Mouse (Mus musculus) heart, embryonic 12.5 days (tissue): ENCODE data around the gene Ccdc85c. TPM values are rescaled to one million over a fixed set of nuclear protein-coding genes. Genes with fewer than 3 reads are reported as not detected.
A peak's percentile ranks its signal among the peaks of the same experiment; 100 is the strongest.

ENCODE experiments used
- ATAC-seq: fragments of 200-750 bp; cut with Nextera tagmentation; 2 replicates; pipeline ENCODE4 v1.8.0; 2017; ENCODE audit warnings: moderate TSS enrichment, moderate library complexity; ENCODE audit not compliant: insufficient number of reproducible peaks, low FRiP score
- H3K27ac ChIP-seq: fragments of 300-500 bp; sonication (generic); 2 replicates; pipeline ENCODE4 v1.5.1; 2016; ENCODE audit warnings: mild to moderate bottlenecking, moderate library complexity; ENCODE audit not compliant: poor library complexity, severe bottlenecking
- H3K27me3 ChIP-seq: fragments of 300-500 bp; sonication (generic); replicated peaks from 2 replicates; pipeline ENCODE4 v1.6.1; 2016; ENCODE audit warnings: mild to moderate bottlenecking, moderate library complexity
- H3K36me3 ChIP-seq: fragments of 300-500 bp; sonication (generic); 2 replicates; pipeline ENCODE4 v1.6.1; 2016; ENCODE audit warnings: mild to moderate bottlenecking, moderate library complexity
- H3K4me1 ChIP-seq: fragments of 300-500 bp; sonication (generic); replicated peaks from 2 replicates; pipeline ENCODE4 v1.6.1; 2016; ENCODE audit warnings: mild to moderate bottlenecking
- H3K4me2 ChIP-seq: fragments of 300-500 bp; sonication (generic); 2 replicates; pipeline ENCODE4 v1.6.1; 2016; ENCODE audit warnings: mild to moderate bottlenecking, moderate library complexity
- H3K4me3 ChIP-seq: fragments of 300-500 bp; sonication (generic); 2 replicates; pipeline ENCODE4 v1.5.1; 2016; ENCODE audit warnings: mild to moderate bottlenecking
- H3K9ac ChIP-seq: fragments of 300-500 bp; sonication (generic); 2 replicates; pipeline ENCODE4 v1.6.1; 2016; ENCODE audit warnings: mild to moderate bottlenecking, moderate library complexity
- H3K9me3 ChIP-seq: fragments of 300-500 bp; sonication (generic); replicated peaks from 2 replicates; pipeline ENCODE4 v1.6.1; 2016; ENCODE audit warnings: mild to moderate bottlenecking, moderate library complexity
- WGBS: fragments of 180-500 bp; shearing (Covaris S2); methylation state at CpG from one replicate; pipeline ENCODE4 v1.1.7; 2016; 5-methylcytosine and 5-hydroxymethylcytosine counted together
- polyA plus RNA-seq: library from polyadenylated mRNA; unstranded; fragments of >200 nt; fragmentation: Nextera tagmentation; extraction: Ambion mirVana; gene quantifications from 2 replicates; pipeline ENCODE4 v1.2.1, GENCODE M21; 2016

Ccdc85c gene
- polyA plus RNA-seq, 1 experiment from 2014 or later = 6.0 TPM

DNA sequence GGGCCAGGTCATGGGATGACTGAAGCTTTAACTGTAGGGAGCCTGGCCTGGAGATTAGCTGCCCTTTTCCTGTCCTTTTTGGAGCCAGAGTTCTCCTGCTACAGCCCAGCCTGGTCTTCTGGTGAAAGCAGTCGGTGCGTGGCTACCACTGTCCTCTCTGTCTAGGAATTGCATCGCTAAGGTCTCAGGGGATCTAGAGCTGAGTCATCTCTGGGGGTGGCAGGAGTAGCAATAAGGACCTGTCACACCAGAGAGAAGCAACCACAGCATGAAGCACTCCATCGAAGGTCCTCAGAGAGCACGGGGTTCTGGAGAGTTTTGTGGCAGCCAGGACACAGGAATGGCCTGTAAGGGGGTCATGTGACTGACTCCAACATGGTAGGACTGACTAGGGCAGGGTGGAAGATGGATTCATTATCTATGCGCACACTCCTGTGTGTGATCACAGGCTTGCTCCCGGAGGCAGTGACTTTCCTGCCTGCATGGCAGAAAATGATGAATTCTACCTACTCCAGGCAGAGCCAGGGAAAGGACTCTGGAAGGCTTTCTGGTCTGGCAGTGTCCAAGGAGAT, 35.3 kb upstream of the Ccdc85c start:
- Histone ChIP-seq H3K4me3 (no peak overlapping the region), H3K36me3 (no peaks in the 10 kb centered on the region), H3K27me3 (peaks cover 21% of the 10 kb centered on the region), H3K9ac (no peak overlapping the region), H3K9me3 (no peaks in the 10 kb centered on the region), H3K4me2 (no peak overlapping the region), H3K27ac (no peak overlapping the region), H3K4me1 (peaks cover 4% of the 10 kb centered on the region; the same call in 1 of the 2 replicates)
- ATAC-seq = no peak
- WGBS = 63% methylated on average over 7 of the region's 7 CpGs

DNA sequence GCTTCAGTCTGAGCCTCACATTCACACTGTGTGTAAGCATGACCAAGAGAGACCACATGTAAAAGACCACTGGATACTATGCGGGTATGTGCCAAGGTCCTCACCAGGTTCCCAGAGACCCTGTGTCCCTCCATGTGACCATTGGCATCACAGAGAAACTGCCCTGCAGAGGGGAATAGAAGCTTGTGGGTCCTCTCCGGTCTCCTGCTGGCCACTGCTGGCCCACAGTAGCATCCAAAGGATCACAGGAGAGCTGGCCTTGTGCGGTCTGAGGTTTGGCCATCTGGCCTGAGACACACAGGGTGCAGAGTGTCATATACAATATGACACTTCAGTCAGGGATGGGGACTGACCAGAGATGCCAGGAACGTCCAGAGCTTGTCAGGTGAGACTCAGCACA, 34.8 kb upstream of the Ccdc85c start:
- no peak for ATAC-seq
- Histone ChIP-seq H3K4me1 (peaks cover 4% of the 10 kb centered on the region; the same call in 1 of the 2 replicates), H3K36me3 (no peaks in the 10 kb centered on the region), H3K9ac (no peak overlapping the region), H3K27me3 (peaks cover 25% of the 10 kb centered on the region), H3K9me3 (no peaks in the 10 kb centered on the region), H3K27ac (no peak overlapping the region), H3K4me3 (no peak overlapping the region), H3K4me2 (no peak overlapping the region)
- 74% methylated on average over 4 of the region's 4 CpGs for WGBS

DNA sequence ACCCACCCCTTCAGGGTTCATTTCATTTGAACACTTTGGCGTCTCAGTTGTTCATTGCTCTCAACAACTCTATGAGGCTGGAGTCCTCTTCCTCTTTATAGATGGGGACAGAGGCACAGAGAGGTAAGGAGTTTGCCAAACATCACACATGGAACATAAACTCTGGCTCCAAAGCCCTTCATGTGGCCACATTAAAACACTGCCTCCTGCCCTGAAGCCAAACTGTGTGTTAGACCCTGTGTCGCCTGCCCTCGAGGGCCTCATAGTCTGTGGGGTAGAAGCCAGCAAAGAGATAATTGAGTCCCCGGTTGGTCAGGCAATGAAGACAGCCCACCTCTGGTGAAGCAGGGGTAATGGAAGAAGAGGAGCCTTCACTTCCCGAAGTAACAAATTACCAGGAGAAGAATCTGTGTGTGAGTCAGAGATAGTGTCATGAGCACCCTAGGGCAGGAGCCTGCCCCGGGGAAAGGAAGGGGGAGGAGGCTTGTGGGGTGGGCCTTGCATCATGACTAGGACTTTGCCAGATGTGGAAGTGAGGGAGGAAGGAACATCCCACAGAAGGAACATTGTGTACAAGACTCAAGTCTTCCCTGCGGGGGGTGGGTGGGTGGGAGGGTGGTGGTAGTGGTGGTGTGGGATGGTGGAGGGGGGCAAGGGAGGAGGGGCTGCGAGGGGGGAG, 34.0 kb upstream of the Ccdc85c start:
- no peak for ATAC-seq
- H3K9ac ChIP-seq = no peak overlapping the region
- 43% methylated on average over 7 of the region's 8 CpGs for WGBS
- no peak overlapping the region for H3K4me3 ChIP-seq
- H3K4me2 ChIP-seq = no peak overlapping the region
- H3K9me3 ChIP-seq = no peaks in the 10 kb centered on the region
- peaks cover 29% of the 10 kb centered on the region for H3K27me3 ChIP-seq
- no peak overlapping the region for H3K27ac ChIP-seq
- H3K36me3 ChIP-seq = no peaks in the 10 kb centered on the region
- H3K4me1 ChIP-seq = peaks cover 4% of the 10 kb centered on the region; the same call in 1 of the 2 replicates

DNA sequence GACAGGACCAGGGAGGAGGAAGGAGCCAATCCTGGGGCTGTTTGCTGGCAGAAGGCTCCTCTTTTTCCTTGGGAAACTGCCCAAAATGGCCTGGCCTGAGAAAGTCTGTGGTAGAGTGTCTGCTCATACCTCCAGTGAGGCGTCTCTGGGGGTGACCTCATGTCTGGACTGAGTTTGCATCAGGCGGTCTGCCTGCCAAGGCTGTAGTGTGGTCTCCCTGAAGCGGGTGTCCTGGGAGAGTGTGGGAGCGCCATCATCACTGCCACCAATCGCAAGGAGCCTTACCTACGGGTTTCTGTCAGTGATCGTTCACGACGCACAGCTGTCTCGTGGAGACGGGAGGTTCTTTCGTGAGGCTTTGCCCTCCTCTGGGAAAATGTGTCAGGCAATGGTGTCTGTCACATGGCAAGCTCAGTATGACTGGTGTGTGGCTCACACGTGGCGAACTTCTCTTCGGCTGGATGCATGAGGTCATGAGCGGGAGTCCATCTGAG, 33.2 kb upstream of the Ccdc85c start:
- Histone ChIP-seq H3K4me2 (no peak overlapping the region), H3K9me3 (no peaks in the 10 kb centered on the region), H3K27me3 (peaks cover 35% of the 10 kb centered on the region), H3K4me3 (no peak overlapping the region), H3K27ac (no peak overlapping the region), H3K36me3 (no peaks in the 10 kb centered on the region), H3K9ac (no peak overlapping the region), H3K4me1 (peaks cover 4% of the 10 kb centered on the region; the same call in 1 of the 2 replicates)
- ATAC-seq = no peak
- WGBS = 79% methylated on average over 16 of the region's 16 CpGs

DNA sequence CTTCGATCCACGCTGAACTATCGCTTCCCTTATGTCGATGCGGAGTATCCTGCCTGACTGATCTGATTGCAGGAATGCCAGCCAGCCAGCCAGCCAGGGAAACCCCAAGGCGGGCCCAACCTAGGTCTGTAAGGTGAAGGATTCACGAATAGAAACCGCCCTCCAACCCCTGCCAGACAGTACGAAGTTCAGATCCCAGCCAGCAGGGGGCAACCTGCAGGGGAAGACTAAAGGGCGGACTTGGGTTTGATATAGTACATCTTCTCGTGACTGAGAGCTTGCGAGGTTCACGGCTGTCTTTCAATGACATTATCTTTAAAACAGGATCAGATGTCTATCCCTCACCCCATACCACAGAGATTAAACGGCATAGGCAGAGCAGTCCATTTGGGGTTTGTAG, 32.3 kb upstream of the Ccdc85c start:
- Histone ChIP-seq H3K27me3 (peaks cover 41% of the 10 kb centered on the region), H3K4me3 (peak overlapping the region; percentile 7; the same call in 1 of the 2 replicates), H3K27ac (no peak overlapping the region), H3K4me2 (peak overlapping the region; percentile 95), H3K4me1 (peaks cover 4% of the 10 kb centered on the region; the same call in 1 of the 2 replicates), H3K9me3 (no peaks in the 10 kb centered on the region), H3K36me3 (no peaks in the 10 kb centered on the region), H3K9ac (no peak overlapping the region)
- 16% methylated on average over 14 of the region's 14 CpGs for WGBS
- ATAC-seq = no peak

DNA sequence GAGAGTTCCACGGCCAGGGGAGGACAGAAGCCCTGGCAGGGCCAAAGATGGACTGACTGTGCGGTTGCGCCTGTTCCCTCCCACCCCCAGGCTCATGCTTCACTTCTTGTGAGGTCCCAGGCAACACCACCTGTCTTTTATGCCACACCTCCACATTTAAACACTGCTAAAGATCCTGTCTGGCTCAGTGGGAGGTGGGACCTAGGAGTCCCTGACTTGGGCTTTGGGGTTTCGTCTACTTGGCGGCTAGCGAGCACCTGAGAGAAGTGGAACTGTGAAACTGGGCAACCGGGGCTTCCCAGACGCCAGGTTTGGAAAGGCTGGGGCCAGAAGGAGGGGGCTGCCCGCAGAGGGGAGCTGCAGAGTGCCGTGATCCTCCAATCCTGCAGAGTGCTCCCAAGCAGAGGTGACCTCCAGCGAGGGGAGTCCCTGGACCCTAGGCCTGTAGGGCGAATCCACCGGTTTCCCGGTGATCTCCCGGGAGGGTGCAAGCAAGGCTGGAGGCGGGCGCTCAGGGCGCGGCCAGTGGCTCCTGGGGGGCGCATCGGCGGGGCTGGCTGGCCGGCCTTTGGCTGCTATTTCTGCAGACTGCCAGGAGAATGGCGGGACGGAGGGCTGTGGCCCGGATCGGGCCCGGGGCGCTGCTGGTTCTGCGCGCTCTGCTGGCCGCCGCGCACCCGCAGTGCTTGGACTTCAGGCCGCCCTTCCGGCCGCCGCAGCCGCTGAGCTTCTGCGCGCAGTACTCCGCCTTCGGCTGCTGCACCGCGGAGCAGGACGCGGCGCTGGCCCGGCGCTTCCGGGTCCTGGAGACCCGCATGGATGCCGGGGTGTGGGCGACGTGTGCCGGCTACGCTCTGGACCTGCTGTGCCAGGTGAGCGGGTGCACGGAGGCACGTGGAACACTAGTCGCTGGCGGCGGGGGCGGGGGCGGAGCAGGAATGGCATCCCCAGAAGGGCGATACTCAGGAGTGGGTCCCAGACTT, 30.9 kb upstream of the Ccdc85c start, which contains the start of gene Hhipl1:
Hhipl1 (plus strand) TSS at position 459 of the 983 bp plus-strand sequence.
- H3K27me3 ChIP-seq = peaks cover 41% of the 10 kb centered on the region
- H3K4me3 ChIP-seq = peak within 1 kb of the TSS; percentile 61
- WGBS = 2% methylated on average over 67 of the region's 67 CpGs
- ATAC-seq = peak; percentile 57
- H3K9me3 ChIP-seq = no peaks in the 10 kb centered on the region
- H3K9ac ChIP-seq = peak within 1 kb of the TSS; percentile 81
- H3K27ac ChIP-seq = no peak within 1 kb of the TSS
- H3K4me1 ChIP-seq = peaks cover 4% of the 10 kb centered on the region; the same call in 1 of the 2 replicates
- H3K36me3 ChIP-seq = no peaks in the 10 kb centered on the region
- H3K4me2 ChIP-seq = peak within 1 kb of the TSS; percentile 95

DNA sequence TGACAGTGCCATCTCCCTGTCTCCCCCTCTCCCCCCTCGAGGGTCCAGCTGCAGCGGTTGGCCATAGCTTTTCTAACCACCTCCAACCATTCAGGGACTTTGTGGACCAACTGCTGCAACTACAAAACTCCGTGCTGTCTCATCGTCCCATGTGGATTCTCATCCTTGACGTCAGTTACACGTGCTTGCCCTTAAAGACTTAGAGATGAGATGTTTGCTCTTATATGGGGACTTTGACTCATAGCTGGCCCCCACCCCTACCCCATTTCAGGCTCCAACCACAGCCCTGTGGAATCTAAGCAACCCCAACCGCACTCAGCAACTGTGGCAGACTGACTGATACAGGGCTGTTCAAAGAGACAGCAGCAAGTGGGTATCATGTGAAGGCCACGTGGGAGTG, 29.9 kb upstream of the Ccdc85c start:
- H3K27ac ChIP-seq = no peak overlapping the region
- H3K4me3 ChIP-seq = no peak overlapping the region
- no peaks in the 10 kb centered on the region for H3K36me3 ChIP-seq
- no peak overlapping the region for H3K9ac ChIP-seq
- no peaks in the 10 kb centered on the region for H3K9me3 ChIP-seq
- peaks cover 41% of the 10 kb centered on the region for H3K27me3 ChIP-seq
- H3K4me1 ChIP-seq = peaks cover 4% of the 10 kb centered on the region; the same call in 1 of the 2 replicates
- ATAC-seq = no peak
- 56% methylated on average over 8 of the region's 8 CpGs for WGBS
- no peak overlapping the region for H3K4me2 ChIP-seq

DNA sequence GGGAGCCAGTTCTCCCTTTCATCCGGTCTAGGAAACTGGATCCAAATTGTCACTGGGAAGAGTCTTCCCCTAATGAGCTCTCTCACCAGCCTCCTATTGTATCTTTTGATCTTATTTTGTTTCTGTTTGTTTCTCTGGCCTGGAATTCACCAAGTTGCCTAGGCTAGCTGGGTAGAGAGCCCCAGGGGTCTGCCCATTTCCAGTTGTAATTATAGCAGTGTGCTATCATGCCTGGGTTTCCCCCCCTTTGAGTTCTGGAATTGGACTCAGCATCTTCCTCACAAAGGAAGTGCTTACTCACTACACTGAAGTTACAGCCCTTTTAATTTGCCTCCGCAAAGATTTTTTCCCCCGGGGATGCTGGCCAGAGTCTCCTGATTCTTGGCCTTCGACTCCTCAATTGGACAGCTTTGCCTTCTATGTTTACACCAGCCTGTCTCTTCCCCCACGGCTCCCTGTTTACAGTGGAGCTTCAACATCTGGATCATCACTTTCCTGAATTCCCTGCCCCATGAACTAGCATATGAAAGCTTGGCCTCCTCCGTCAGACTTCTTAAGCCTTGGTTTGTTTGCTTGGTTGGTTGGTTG, 28.6 kb upstream of the Ccdc85c start:
- Histone ChIP-seq H3K36me3 (no peaks in the 10 kb centered on the region), H3K4me3 (no peak overlapping the region), H3K27me3 (peaks cover 41% of the 10 kb centered on the region), H3K4me2 (no peak overlapping the region), H3K9me3 (0 out of 2 replicates have a peak, but pooled peaks cover under 1% of the 10 kb centered on the region), H3K27ac (no peak overlapping the region), H3K9ac (no peak overlapping the region), H3K4me1 (peaks cover 4% of the 10 kb centered on the region; the same call in 1 of the 2 replicates)
- ATAC-seq = no peak
- 64% methylated on average over 6 of the region's 6 CpGs for WGBS

DNA sequence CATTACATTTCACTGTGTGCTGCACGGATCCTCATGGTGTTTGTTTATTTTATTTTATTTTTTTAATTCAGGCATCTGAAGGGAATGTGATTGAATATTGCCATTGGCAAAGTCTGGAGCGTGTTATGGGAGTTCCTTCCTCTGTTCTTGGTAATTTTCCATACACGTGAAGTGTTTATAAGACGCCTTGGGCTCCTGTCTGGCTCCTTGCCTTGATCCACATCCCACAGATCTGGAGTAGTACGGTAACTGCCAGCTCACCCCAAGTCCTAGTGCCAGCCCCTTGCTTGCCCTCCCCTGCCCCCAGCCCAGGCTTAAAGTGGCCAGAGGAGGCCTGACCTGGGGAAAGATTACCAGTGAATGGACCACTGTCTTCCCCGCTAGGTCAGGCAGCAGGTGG, 25.8 kb upstream of the Ccdc85c start:
- Histone ChIP-seq H3K36me3 (no peaks in the 10 kb centered on the region), H3K4me1 (peaks cover 3% of the 10 kb centered on the region; the same call in 1 of the 2 replicates), H3K4me3 (no peak overlapping the region), H3K9ac (no peak overlapping the region), H3K27ac (no peak overlapping the region), H3K4me2 (no peak overlapping the region), H3K27me3 (peaks cover 28% of the 10 kb centered on the region), H3K9me3 (0 out of 2 replicates have a peak, but pooled peaks cover 6% of the 10 kb centered on the region)
- WGBS = 75% methylated on average over 6 of the region's 6 CpGs
- ATAC-seq = no peak

DNA sequence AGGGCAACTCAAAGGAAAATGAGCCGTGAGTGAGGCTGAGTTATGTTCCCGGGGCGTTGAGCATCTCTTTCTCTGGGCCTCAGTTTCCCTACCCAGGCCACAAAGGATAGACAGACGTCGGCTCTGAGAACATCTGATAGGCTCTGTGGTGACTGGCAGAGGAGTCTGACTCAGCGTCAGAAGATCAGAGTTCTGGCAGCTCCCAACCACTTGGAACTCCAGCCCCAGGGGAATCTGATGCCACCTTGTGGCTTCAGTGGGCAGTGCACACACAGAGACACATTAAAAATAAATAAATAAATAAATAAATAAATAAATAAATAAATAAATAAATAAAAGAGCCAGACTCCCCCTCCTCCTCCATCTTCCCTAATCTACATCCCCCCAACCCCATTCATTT, 21.8 kb upstream of the Ccdc85c start:
- no peaks in the 10 kb centered on the region for H3K36me3 ChIP-seq
- H3K4me3 ChIP-seq = no peak overlapping the region
- H3K9ac ChIP-seq = no peak overlapping the region
- no peak overlapping the region for H3K27ac ChIP-seq
- no peak for ATAC-seq
- H3K4me2 ChIP-seq = no peak overlapping the region
- 78% methylated on average over 6 of the region's 6 CpGs for WGBS
- 0 out of 2 replicates have a peak, but pooled peaks cover 6% of the 10 kb centered on the region for H3K9me3 ChIP-seq
- H3K4me1 ChIP-seq = peaks cover 5% of the 10 kb centered on the region
- H3K27me3 ChIP-seq = no peaks in the 10 kb centered on the region; the same call in 1 of the 2 replicates
